Mouse (Mus musculus) heart, adult 2 months (tissue): ENCODE results near the gene Pxylp1. TPM values are rescaled to one million over a fixed set of nuclear protein-coding genes. Genes with fewer than 3 reads are reported as not detected.

ENCODE experiments used
- DNase-seq, 2 experiments: peaks; one replicate each; pipeline ENCODE4 v3.0.0; 2021
- H3K27ac ChIP-seq: fragments of 200-600 bp; 2 replicates; pipeline ENCODE4 v1.8.1; 2022
- H3K27me3 ChIP-seq: fragments of 200-500 bp; 2 replicates; pipeline ENCODE4 v1.6.1; 2012; ENCODE audit warnings: mild to moderate bottlenecking, low read length, inconsistent platforms, mixed read lengths; ENCODE audit not compliant: control insufficient read depth, insufficient read depth
- H3K36me3 ChIP-seq: fragments of 200-500 bp; 2 replicates; pipeline ENCODE4 v1.6.1; 2012; ENCODE audit warnings: low read length, inconsistent platforms; ENCODE audit not compliant: control insufficient read depth, insufficient read depth
- H3K4me1 ChIP-seq: fragments of 200-500 bp; 2 replicates; pipeline ENCODE4 v1.6.1; 2011; ENCODE audit warnings: low read length; ENCODE audit not compliant: control insufficient read depth, insufficient read depth
- H3K4me3 ChIP-seq: fragments of 200-600 bp; 2 replicates; pipeline ENCODE4 v1.8.1; 2022
- H3K79me2 ChIP-seq: fragments of 200-500 bp; replicated peaks from 2 replicates; pipeline ENCODE4 v1.6.1; 2012; ENCODE audit warnings: mild to moderate bottlenecking, inconsistent platforms, low read length, moderate library complexity, mixed read lengths; ENCODE audit not compliant: control insufficient read depth, insufficient read depth
- H3K9ac ChIP-seq: fragments of 200-500 bp; 2 replicates; pipeline ENCODE4 v1.6.1; 2012; ENCODE audit warnings: low read depth, mild to moderate bottlenecking, control low read depth, inconsistent platforms, low read length, mixed read lengths
- CTCF ChIP-seq: fragments of 200-600 bp; IDR thresholded peaks from 2 replicates; pipeline ENCODE4 v1.8.1; 2022; ENCODE audit warnings: antibody characterized with exemption, mild to moderate bottlenecking, moderate library complexity
- EP300 ChIP-seq: fragments of 200-500 bp; IDR thresholded peaks from 2 replicates; pipeline ENCODE4 v1.6.1; 2011; ENCODE audit warnings: low read depth, low read length, control low read depth; ENCODE audit not compliant: insufficient read depth
- POLR2A ChIP-seq: fragments of 200-500 bp; IDR thresholded peaks from 2 replicates; pipeline ENCODE4 v1.6.1; 2011; ENCODE audit warnings: mild to moderate bottlenecking, low read depth, low read length, control low read depth; ENCODE audit not compliant: insufficient read depth
- WGBS: fragments of 180-500 bp; shearing (Covaris S2); methylation state at CpG from one replicate; pipeline ENCODE4 v1.1.7; 2018; 5-methylcytosine and 5-hydroxymethylcytosine counted together
- intact Hi-C: fragments of 180-260 bp; cut with DNase I; formaldehyde crosslinking; loops from one replicate; pipeline ENCODE4 v1.15.1; 2025
- polyA plus RNA-seq: library from polyadenylated mRNA; depleted of rRNA; stranded (reverse); fragments of >200 nt; gene quantifications from 2 replicates; pipeline ENCODE4 v1.2.3, GENCODE M21; 2012
- total RNA-seq, 2 experiments: library from RNA; stranded (reverse); gene quantifications; 2 replicates each; pipeline ENCODE4 v1.2.3; 2021

Gene Pxylp1
- total and polyA plus RNA-seq, 3 experiments: 6.5 to 16.9 (median 16.3) TPM

GRCm38 (mm10) chr9:96795399-96795928 lies 97.0 kb downstream of the Pxylp1 start:
- Histone ChIP-seq H3K27me3 (no peaks in the 10 kb centered on the region), H3K27ac (peak overlapping the region; percentile 43), H3K9ac (peak overlapping the region; percentile 33; the same call in 1 of the 2 replicates), H3K79me2 (no peaks in the 10 kb centered on the region), H3K4me1 (0 out of 2 replicates have a peak, but pooled peaks cover 2% of the 10 kb centered on the region), H3K36me3 (no peaks in the 10 kb centered on the region), H3K4me3 (peak overlapping the region; percentile 46)
- intact Hi-C loops: no loop called here
- 8% methylated on average over 10 of the region's 10 CpGs for WGBS
- peak; percentile 37 to 56 for DNase-seq
- no peak for TF ChIP-seq EP300
- no peak for TF ChIP-seq CTCF
- no peak for TF ChIP-seq POLR2A

DNA sequence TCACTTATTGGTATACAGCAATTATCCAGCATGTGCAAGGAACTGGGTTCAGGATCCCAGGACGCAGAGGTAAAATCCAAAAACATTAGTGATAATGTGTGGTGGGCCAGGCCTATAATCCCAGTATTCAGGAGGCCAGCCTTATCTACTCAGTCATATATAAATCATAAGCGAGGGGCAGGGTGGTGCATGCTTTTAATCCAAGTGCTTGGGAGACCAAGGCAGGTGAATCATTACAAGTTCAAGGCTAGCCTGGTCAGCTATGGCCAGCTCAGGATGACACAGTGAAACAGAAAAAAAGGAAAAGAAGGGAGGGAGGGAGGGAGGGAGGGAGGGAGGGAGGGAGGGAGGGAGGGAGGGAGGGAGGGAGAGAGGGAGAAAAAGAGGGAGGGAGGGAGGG lies 97.9 kb downstream of the Pxylp1 start:
- Histone ChIP-seq H3K36me3 (no peaks in the 10 kb centered on the region), H3K9ac (no peak overlapping the region), H3K27ac (no peak overlapping the region), H3K27me3 (no peaks in the 10 kb centered on the region), H3K79me2 (no peaks in the 10 kb centered on the region), H3K4me3 (no peak overlapping the region), H3K4me1 (0 out of 2 replicates have a peak, but pooled peaks cover 2% of the 10 kb centered on the region)
- 97% methylated on average over 2 of the region's 2 CpGs for WGBS
- DNase-seq: no peak
- intact Hi-C loops: no loop called here
- TF ChIP-seq EP300 (no peak), POLR2A (no peak), CTCF (no peak)

DNA sequence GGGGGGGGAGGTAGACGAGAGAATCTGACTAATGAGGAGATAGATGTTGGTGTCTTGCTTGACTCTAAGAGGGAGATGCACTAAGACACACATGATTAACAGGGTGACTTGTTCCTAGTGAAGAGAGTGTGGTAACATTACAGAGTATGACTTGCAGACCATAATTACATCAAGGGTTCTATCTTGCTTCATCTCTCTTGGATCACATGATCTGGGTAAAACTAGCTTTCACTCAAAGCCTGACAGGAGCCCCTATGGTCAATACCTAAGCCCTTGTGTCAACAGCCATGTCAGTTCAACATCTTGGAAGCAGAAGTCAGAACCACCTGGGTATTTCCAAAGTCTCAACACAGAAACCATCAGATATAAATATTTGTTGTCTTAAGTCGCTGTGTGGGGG lies 99.9 kb downstream of the Pxylp1 start:
- DNase-seq: no peak
- 72% methylated on average over 2 of the region's 2 CpGs for WGBS
- no peak overlapping the region for H3K9ac ChIP-seq
- H3K36me3 ChIP-seq: no peaks in the 10 kb centered on the region
- H3K27me3 ChIP-seq: no peaks in the 10 kb centered on the region
- H3K4me3 ChIP-seq: no peak overlapping the region
- TF ChIP-seq EP300 (no peak), CTCF (no peak), POLR2A (no peak)
- intact Hi-C loops: no loop called here
- H3K4me1 ChIP-seq: 0 out of 2 replicates have a peak, but pooled peaks cover 2% of the 10 kb centered on the region
- no peak overlapping the region for H3K27ac ChIP-seq
- H3K79me2 ChIP-seq: no peaks in the 10 kb centered on the region

GRCm38 (mm10) chr9:96790389-96791007 lies 102.0 kb downstream of the Pxylp1 start:
- Histone ChIP-seq H3K27ac (no peak overlapping the region), H3K4me1 (0 out of 2 replicates have a peak, but pooled peaks cover 2% of the 10 kb centered on the region), H3K4me3 (no peak overlapping the region), H3K79me2 (no peaks in the 10 kb centered on the region), H3K27me3 (no peaks in the 10 kb centered on the region), H3K9ac (no peak overlapping the region), H3K36me3 (no peaks in the 10 kb centered on the region)
- DNase-seq: no peak
- WGBS: 39% methylated on average over 4 of the region's 4 CpGs
- intact Hi-C loops: no loop called here
- TF ChIP-seq EP300 (no peak), POLR2A (no peak), CTCF (peak; percentile 51)

DNA sequence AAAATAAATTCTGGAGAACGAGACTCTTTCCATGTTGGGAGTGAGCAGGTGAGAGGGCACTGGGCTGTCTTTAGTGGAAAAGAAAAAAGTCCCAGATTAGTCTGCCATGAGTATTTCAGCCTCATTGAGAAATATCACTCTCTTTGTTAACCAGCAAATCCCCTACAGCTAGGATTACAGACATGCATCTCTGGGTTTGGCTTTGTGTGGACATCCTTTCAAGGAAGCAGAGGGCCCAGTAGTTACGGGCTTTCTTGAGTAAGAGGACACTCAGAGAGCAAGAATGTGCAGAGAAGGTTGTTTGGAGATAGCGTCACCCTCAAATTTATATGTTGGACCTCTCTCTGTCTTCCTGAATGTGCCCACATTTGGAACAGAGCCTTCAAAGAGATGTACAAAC lies 102.6 kb downstream of the Pxylp1 start:
- Histone ChIP-seq H3K79me2 (no peaks in the 10 kb centered on the region), H3K9ac (no peak overlapping the region), H3K27ac (no peak overlapping the region), H3K4me3 (no peak overlapping the region), H3K27me3 (no peaks in the 10 kb centered on the region), H3K36me3 (no peaks in the 10 kb centered on the region), H3K4me1 (no peaks in the 10 kb centered on the region)
- DNase-seq: no peak
- WGBS: 69% methylated on average over 3 of the region's 3 CpGs
- TF ChIP-seq CTCF: no peak
- TF ChIP-seq POLR2A: no peak
- TF ChIP-seq EP300: no peak
- intact Hi-C loops: no loop called here

- no peaks in the 10 kb centered on the region for H3K79me2 ChIP-seq
- no peaks in the 10 kb centered on the region for H3K36me3 ChIP-seq
- no peak overlapping the region for H3K4me3 ChIP-seq
- no peaks in the 10 kb centered on the region for H3K4me1 ChIP-seq
- H3K27ac ChIP-seq: no peak overlapping the region
- intact Hi-C loops: no loop called here
- H3K9ac ChIP-seq: no peak overlapping the region
- no peaks in the 10 kb centered on the region for H3K27me3 ChIP-seq
- DNase-seq: no peak
- TF ChIP-seq CTCF: no peak
- TF ChIP-seq EP300: no peak
- TF ChIP-seq POLR2A: no peak
- 88% methylated on average over 10 of the region's 10 CpGs for WGBS
These were observed 104.7 kb downstream of the Pxylp1 start for GRCm38 (mm10) chr9:96787797-96788196.
